Mouse (Mus musculus) MEL (cell line): Measurements from ENCODE around the gene Csnk1g1. TPM values are rescaled to one million over a fixed set of nuclear protein-coding genes. Genes with fewer than 3 reads are reported as not detected.

ENCODE experiments used
- DNase-seq: peaks from one replicate; pipeline ENCODE4 v3.0.0; 2011; ENCODE audit warnings: low read depth, low spot score
- H3K27ac ChIP-seq: 2 replicates; pipeline ENCODE4 v1.5.1; 2012; ENCODE audit warnings: low read depth, mild to moderate bottlenecking, control low read depth, low read length, moderate library complexity; ENCODE audit not compliant: control insufficient read depth
- H3K27me3 ChIP-seq, 2 experiments: fragments of 150-350 bp in 1 of 2; sonication (generic) in 1 of 2; 2 replicates each; pipeline ENCODE4 v1.6.1; 2012; ENCODE audit warnings: low read length in 2 of 2, mild to moderate bottlenecking in 2 of 2, improper control_type of control experiment in 1 of 2, moderate library complexity in 1 of 2; ENCODE audit not compliant: insufficient read depth in 2 of 2, control insufficient read depth in 1 of 2
- H3K36me3 ChIP-seq, 2 experiments: 2 replicates each; pipeline ENCODE4 v1.6.1; 2012 to 2014; ENCODE audit warnings: low read length in 2 of 2, improper control_type of control experiment in 1 of 2, inconsistent platforms in 1 of 2, mild to moderate bottlenecking in 1 of 2; ENCODE audit not compliant: insufficient read depth in 2 of 2, control insufficient read depth in 1 of 2
- H3K4me1 ChIP-seq, 2 experiments: fragments of 150-350 bp in 1 of 2; sonication (generic) in 1 of 2; 2 replicates each; pipeline ENCODE4 v1.6.1; 2012; ENCODE audit warnings: low read length in 2 of 2, improper control_type of control experiment in 1 of 2, mild to moderate bottlenecking in 1 of 2; ENCODE audit not compliant: insufficient read depth in 2 of 2, control insufficient read depth in 1 of 2
- H3K4me3 ChIP-seq, 2 experiments: fragments of 150-350 bp in 1 of 2; sonication (generic) in 1 of 2; 2 replicates each; pipeline ENCODE4 v1.5.1; 2012; ENCODE audit warnings: low read depth in 2 of 2, low read length in 2 of 2, mild to moderate bottlenecking in 2 of 2, moderate library complexity in 2 of 2, control low read depth in 1 of 2, improper control_type of control experiment in 1 of 2; ENCODE audit not compliant: control insufficient read depth in 1 of 2, insufficient read depth in 1 of 2
- H3K79me2 ChIP-seq: 2 replicates; pipeline ENCODE4 v1.6.1; 2012; ENCODE audit warnings: mild to moderate bottlenecking, low read length, moderate library complexity; ENCODE audit not compliant: control insufficient read depth, poor library complexity, insufficient read depth
- H3K9ac ChIP-seq: 2 replicates; pipeline ENCODE4 v1.6.1; 2012; ENCODE audit warnings: low read depth, mild to moderate bottlenecking, control low read depth, low read length, moderate library complexity; ENCODE audit not compliant: control insufficient read depth, poor library complexity, severe bottlenecking
- H3K9me3 ChIP-seq: fragments of 150-350 bp; sonication (generic); replicated peaks from 2 replicates; pipeline ENCODE4 v1.6.1; 2012; ENCODE audit warnings: mild to moderate bottlenecking, low read length, improper control_type of control experiment, moderate library complexity; ENCODE audit not compliant: insufficient read depth
- CHD1 ChIP-seq: IDR thresholded peaks from 2 replicates; pipeline ENCODE4 v1.6.1; 2012; ENCODE audit warnings: low read depth, mild to moderate bottlenecking, inconsistent platforms, low read length, improper control_type of control experiment
- CHD2 ChIP-seq: IDR thresholded peaks from 2 replicates; pipeline ENCODE4 v1.6.1; 2011; ENCODE audit warnings: low read length, improper control_type of control experiment
- ELF1 ChIP-seq: IDR thresholded peaks from 2 replicates; pipeline ENCODE4 v1.6.1; 2014; ENCODE audit warnings: low read depth, mild to moderate bottlenecking, inconsistent platforms, low read length, improper control_type of control experiment, moderate library complexity
- EP300 ChIP-seq, 2 experiments: IDR thresholded peaks; 2 replicates each; pipeline ENCODE4 v1.6.1; 2011; ENCODE audit warnings: improper control_type of control experiment in 2 of 2, low read length in 2 of 2, low read depth in 1 of 2, mild to moderate bottlenecking in 1 of 2
- ETS1 ChIP-seq: IDR thresholded peaks from 2 replicates; pipeline ENCODE4 v1.6.1; 2012; ENCODE audit warnings: low read depth, mild to moderate bottlenecking, inconsistent platforms, low read length, improper control_type of control experiment, moderate library complexity
- GABPA ChIP-seq: IDR thresholded peaks from 2 replicates; pipeline ENCODE4 v1.6.1; 2012; ENCODE audit warnings: low read depth, mild to moderate bottlenecking, inconsistent platforms, low read length, improper control_type of control experiment, moderate library complexity
- GATA1 ChIP-seq: IDR thresholded peaks from 2 replicates; pipeline ENCODE4 v1.6.1; 2011; ENCODE audit warnings: low read depth, low read length, improper control_type of control experiment
- HCFC1 ChIP-seq: IDR thresholded peaks from 2 replicates; pipeline ENCODE4 v1.6.1; 2012; ENCODE audit warnings: low read depth, mild to moderate bottlenecking, inconsistent platforms, low read length, improper control_type of control experiment, moderate library complexity
- MAX ChIP-seq: IDR thresholded peaks from 2 replicates; pipeline ENCODE4 v1.6.1; 2011; ENCODE audit warnings: low read length, improper control_type of control experiment
- MAZ ChIP-seq: IDR thresholded peaks from 2 replicates; pipeline ENCODE4 v1.6.1; 2012; ENCODE audit warnings: low read depth, mild to moderate bottlenecking, inconsistent platforms, low read length, improper control_type of control experiment
- MYC ChIP-seq: IDR thresholded peaks from 2 replicates; pipeline ENCODE4 v1.6.1; 2011; ENCODE audit warnings: low read depth, mild to moderate bottlenecking, low read length, improper control_type of control experiment, moderate library complexity
- NRF1 ChIP-seq: IDR thresholded peaks from 2 replicates; pipeline ENCODE4 v1.6.1; 2014; ENCODE audit warnings: low read depth, mild to moderate bottlenecking, inconsistent platforms, low read length, improper control_type of control experiment, moderate library complexity; ENCODE audit not compliant: poor library complexity, insufficient read depth, severe bottlenecking
- RAD21 ChIP-seq: IDR thresholded peaks from 2 replicates; pipeline ENCODE4 v1.6.1; 2011; ENCODE audit warnings: mild to moderate bottlenecking, low read depth, low read length, improper control_type of control experiment
- RCOR1 ChIP-seq: IDR thresholded peaks from 2 replicates; pipeline ENCODE4 v1.6.1; 2012; ENCODE audit warnings: low read depth, mild to moderate bottlenecking, inconsistent platforms, low read length, improper control_type of control experiment
- SIN3A ChIP-seq: IDR thresholded peaks from 2 replicates; pipeline ENCODE4 v1.6.1; 2012; ENCODE audit warnings: low read length, improper control_type of control experiment, inconsistent platforms
- SMC3 ChIP-seq: IDR thresholded peaks from 2 replicates; pipeline ENCODE4 v1.6.1; 2011; ENCODE audit warnings: low read depth, low read length, improper control_type of control experiment
- TAL1 ChIP-seq: IDR thresholded peaks from 2 replicates; pipeline ENCODE4 v1.6.1; 2012; ENCODE audit warnings: mild to moderate bottlenecking, inconsistent platforms, low read length, moderate library complexity, mixed read lengths
- UBTF ChIP-seq: IDR thresholded peaks from 2 replicates; pipeline ENCODE4 v1.6.1; 2012; ENCODE audit warnings: low read depth, mild to moderate bottlenecking, inconsistent platforms, low read length, improper control_type of control experiment, moderate library complexity, borderline replicate concordance; ENCODE audit not compliant: insufficient read depth
- USF1 ChIP-seq: IDR thresholded peaks from 2 replicates; pipeline ENCODE4 v1.6.1; 2014; ENCODE audit warnings: low read depth, mild to moderate bottlenecking, inconsistent platforms, low read length, improper control_type of control experiment, moderate library complexity
- USF2 ChIP-seq, 2 experiments: IDR thresholded peaks; 2 replicates each; pipeline ENCODE4 v1.6.1; 2011 to 2012; ENCODE audit warnings: improper control_type of control experiment in 2 of 2, low read length in 2 of 2, borderline replicate concordance in 1 of 2, inconsistent platforms in 1 of 2, low read depth in 1 of 2, mild to moderate bottlenecking in 1 of 2; ENCODE audit not compliant: insufficient read depth in 1 of 2
- ZKSCAN1 ChIP-seq: IDR thresholded peaks from 2 replicates; pipeline ENCODE4 v1.6.1; 2012; ENCODE audit warnings: low read depth, mild to moderate bottlenecking, inconsistent platforms, low read length, improper control_type of control experiment, moderate library complexity
- ZMIZ1 ChIP-seq: IDR thresholded peaks from 2 replicates; pipeline ENCODE4 v1.6.1; 2012; ENCODE audit warnings: low read depth, mild to moderate bottlenecking, inconsistent platforms, low read length, improper control_type of control experiment, moderate library complexity
- ZNF384 ChIP-seq: IDR thresholded peaks from 2 replicates; pipeline ENCODE4 v1.6.1; 2012; ENCODE audit warnings: low read depth, mild to moderate bottlenecking, inconsistent platforms, low read length, improper control_type of control experiment
- polyA plus RNA-seq, 2 experiments: library from polyadenylated mRNA; stranded (reverse) in 1 of 2; unstranded in 1 of 2; fragments of >175 nt in 1 of 2; fragments of >200 nt in 1 of 2; gene quantifications; 2 replicates each; pipeline versions ENCODE4 v1.2.1 to v1.2.4; 2012; ENCODE audit warnings: low replicate concordance in 2 of 2, low read depth in 1 of 2; ENCODE audit not compliant: insufficient read length in 2 of 2, insufficient read depth in 1 of 2, missing spikeins in 1 of 2
- total RNA-seq: library from RNA; depleted of rRNA; stranded (reverse); fragments of 300-350 nt; gene quantifications from 2 replicates; pipeline ENCODE4 v1.2.3, GENCODE M21; 2012

The Csnk1g1 gene
- total and polyA plus RNA-seq, 3 experiments, result 5.1 to 7.7 TPM; not detected in 1

GRCm38 (mm10) chr9:66038082-66038481, 129.4 kb downstream of the Csnk1g1 start:
- Histone ChIP-seq H3K9me3 (no peaks in the 10 kb centered on the region), H3K36me3 (peaks cover 0 to 5% of the 10 kb centered on the region in 2 experiments; a peak in 1 of 4 replicates), H3K4me3 (no peak overlapping the region), H3K4me1 (no peaks in the 10 kb centered on the region), H3K27ac (no peak overlapping the region), H3K79me2 (no peaks in the 10 kb centered on the region), H3K9ac (no peak overlapping the region), H3K27me3 (no peaks in the 10 kb centered on the region)
- TF ChIP-seq ZKSCAN1 (no peak), NRF1 (no peak), HCFC1 (no peak), CHD1 (no peak), USF2 (IDR thresholded peaks at IDR 0.05; ENCODE audit: borderline replicate concordance in 1 of 2, insufficient read depth in 1 of 2, low read depth in 1 of 2, low read length in 2 of 2) (no peak), RCOR1 (no peak), MYC (no peak), ELF1 (no peak), MAX (no peak), ETS1 (no peak), ZNF384 (no peak), USF1 (no peak)
- DNase-seq, result no peak

DNA sequence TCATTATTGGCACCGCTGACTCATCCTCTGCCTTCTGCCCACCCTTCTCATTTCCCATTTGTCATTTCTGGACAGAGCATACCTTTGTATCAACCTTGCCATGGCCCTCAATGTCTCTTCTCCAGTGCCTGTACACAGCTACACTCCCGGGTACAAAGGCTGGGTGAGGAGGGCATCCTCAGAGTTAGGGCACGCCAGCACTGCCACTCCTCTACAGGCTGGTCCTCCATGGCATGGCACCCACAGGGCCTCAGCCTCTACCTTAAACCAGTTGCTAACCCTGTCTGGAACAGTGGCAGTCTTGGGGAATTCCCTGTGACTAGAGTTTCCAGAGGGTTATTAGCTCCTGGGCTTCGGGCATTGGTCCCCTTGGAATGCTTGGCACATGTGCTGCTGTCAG, 129.9 kb downstream of the Csnk1g1 start:
- peaks cover 0 to 4% of the 10 kb centered on the region in 2 experiments; a peak in 1 of 4 replicates for H3K36me3 ChIP-seq

More for the DNA sequence above, 129.9 kb downstream of the Csnk1g1 start:
- TF ChIP-seq SIN3A (no peak), MAX (no peak), UBTF (no peak), EP300 (IDR thresholded peaks at IDR 0.05; ENCODE audit: low read depth in 1 of 2, low read length in 2 of 2) (no peak), TAL1 (no peak), GATA1 (no peak), RAD21 (no peak), SMC3 (no peak), USF1 (no peak), ETS1 (no peak), CHD2 (no peak), CHD1 (no peak), NRF1 (no peak), GABPA (no peak), ZMIZ1 (no peak), RCOR1 (no peak), MAZ (no peak), USF2 (IDR thresholded peaks at IDR 0.05; ENCODE audit: borderline replicate concordance in 1 of 2, insufficient read depth in 1 of 2, low read depth in 1 of 2, low read length in 2 of 2) (no peak)
- no peak overlapping the region for H3K4me3 ChIP-seq
- no peaks in the 10 kb centered on the region for H3K4me1 ChIP-seq
- no peaks in the 10 kb centered on the region for H3K27me3 ChIP-seq
- no peaks in the 10 kb centered on the region for H3K79me2 ChIP-seq
- no peak overlapping the region for H3K9ac ChIP-seq
- no peak for DNase-seq
- no peak overlapping the region for H3K27ac ChIP-seq
- H3K9me3 ChIP-seq, result no peaks in the 10 kb centered on the region
